In the genomic region with DNA sequence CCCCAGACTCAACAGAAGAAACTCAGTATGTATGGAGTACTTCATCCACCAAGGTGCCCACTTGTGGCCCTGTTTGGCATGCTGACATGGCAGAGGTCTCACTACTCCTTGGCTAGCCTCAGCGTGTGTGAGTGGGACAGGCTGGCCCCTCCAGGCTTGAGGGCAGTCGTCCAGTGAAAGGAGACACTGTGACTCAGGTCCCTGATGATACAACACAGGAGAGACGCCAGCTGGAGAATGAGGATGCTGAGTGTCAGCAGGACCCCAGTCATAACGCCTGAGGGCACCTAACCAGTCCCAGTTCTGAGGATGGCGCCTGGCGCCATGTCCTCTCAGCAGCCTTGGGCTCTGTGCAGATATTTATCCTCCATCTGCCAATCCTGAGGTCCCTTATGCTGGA, we compare ENCODE assay signal across 32 mouse cellular contexts.
A peak's percentile ranks its signal among the peaks of the same experiment; 100 is the strongest.
DNase-seq lines count a peak whose midpoint lies in the region; ATAC-seq and TF ChIP-seq lines count a peak whose summit lies in the region.
"Had no signal": no experiment of that assay in that cellular context is flagged by ENCODE, and none has a peak within 500 bp of the region (broad histone marks: within the 10 kb centered on the region; RNA-seq: fewer than 3 reads in every experiment).

No protein-coding gene starts in this region.

- H3K4me3 ChIP-seq in hindbrain, embryonic 12.5 days: no peak overlapping the region
- no peak overlapping the region for H3K4me3 ChIP-seq in hindbrain, embryonic 10.5 days
- H3K4me3 ChIP-seq in lung, postnatal 0 days (ENCODE audit: low read depth, low read length): no peak overlapping the region
- H3K4me3 ChIP-seq: embryonic facial prominence, embryonic 12.5 days; forebrain, embryonic 10.5 days; forebrain, embryonic 15.5 days; limb, embryonic 10.5 days; limb, embryonic 15.5 days; liver, embryonic 13.5 days; neural tube, embryonic 15.5 days; stomach, embryonic 15.5 days had no signal

- H3K4me2 ChIP-seq in hindbrain, embryonic 12.5 days (replicated peaks): no peak overlapping the region
- H3K4me2 ChIP-seq in lung, postnatal 0 days (replicated peaks; ENCODE audit: low read depth, low read length): no peak overlapping the region
- H3K4me2 ChIP-seq: embryonic facial prominence, embryonic 12.5 days; forebrain, embryonic 15.5 days; heart, embryonic 11.5 days; limb, embryonic 15.5 days; liver, embryonic 13.5 days; neural tube, embryonic 15.5 days; stomach, embryonic 15.5 days had no signal

- peak; percentile 55 for DNase-seq in cerebellum, adult 9-11 months
- DNase-seq in cerebellum, adult 8-10 months: no peak
- no peak for DNase-seq in hindbrain, embryonic 10.5 days (ENCODE audit: low spot score)
- DNase-seq in lung, postnatal 0 days (ENCODE audit: low spot score): no peak
- DNase-seq in lung, postnatal 36 days: no peak
- no peak for DNase-seq in frontal cortex, postnatal 25 days (ENCODE audit: low spot score in 2 of 2)
- no peak for DNase-seq in gastrocnemius, postnatal 25 days
- DNase-seq: adrenal gland, postnatal 10 days; cerebellum, adult 11 months; gastrocnemius, postnatal 10 days; heart, postnatal 36 days; kidney, adult 2 months; kidney, postnatal 4 days; liver, embryonic 13.5 days; lung, adult 18-20 months; lung, postnatal 10 days; midbrain, embryonic 14.5 days; retina, postnatal 1 day; right cerebral cortex, postnatal 14 days; thymus, adult 18-20 months; thymus, postnatal 25 days had no signal

- H3K9me3 ChIP-seq in hindbrain, embryonic 12.5 days (replicated peaks): no peaks in the 10 kb centered on the region
- no peaks in the 10 kb centered on the region for H3K9me3 ChIP-seq in hindbrain, embryonic 10.5 days
- no peaks in the 10 kb centered on the region for H3K9me3 ChIP-seq in lung, postnatal 0 days (ENCODE audit: low read length)
- H3K9me3 ChIP-seq: embryonic facial prominence, embryonic 12.5 days; forebrain, embryonic 10.5 days; forebrain, embryonic 15.5 days; limb, embryonic 10.5 days; limb, embryonic 15.5 days; liver, embryonic 13.5 days; neural tube, embryonic 15.5 days; stomach, embryonic 15.5 days had no signal

- H3K36me3 ChIP-seq in hindbrain, embryonic 12.5 days: peaks cover 11% of the 10 kb centered on the region
- H3K36me3 ChIP-seq in hindbrain, embryonic 10.5 days: peaks cover 34% of the 10 kb centered on the region
- H3K36me3 ChIP-seq in lung, postnatal 0 days (ENCODE audit: insufficient read depth, low read length): no peaks in the 10 kb centered on the region
- H3K36me3 ChIP-seq: stomach, embryonic 15.5 days had no signal

- TF ChIP-seq EP300 in lung, postnatal 0 days (IDR thresholded peaks at IDR 0.05): no peak

- no peak overlapping the region for H3K9ac ChIP-seq in hindbrain, embryonic 12.5 days
- no peak overlapping the region for H3K9ac ChIP-seq in lung, postnatal 0 days (replicated peaks; ENCODE audit: low read depth)
- H3K9ac ChIP-seq: embryonic facial prominence, embryonic 12.5 days; forebrain, embryonic 15.5 days; limb, embryonic 15.5 days; liver, embryonic 13.5 days; neural tube, embryonic 15.5 days; stomach, embryonic 15.5 days had no signal

- 0 out of 2 replicates have a peak, but pooled peaks have one; percentile 48 for ATAC-seq in hindbrain, embryonic 12.5 days (ENCODE audit: low FRiP score)
- ATAC-seq in lung, postnatal 0 days: peak; percentile 16; the same call in 1 of the 2 replicates
- ATAC-seq: forebrain, embryonic 15.5 days; inflammation-experienced regulatory T-cells, adult 6 months; Patski had no signal

- H3K27me3 ChIP-seq in hindbrain, embryonic 12.5 days: no peaks in the 10 kb centered on the region
- H3K27me3 ChIP-seq in hindbrain, embryonic 10.5 days (ENCODE audit: insufficient read depth, poor library complexity, severe bottlenecking): no peaks in the 10 kb centered on the region
- H3K27me3 ChIP-seq in lung, postnatal 0 days (replicated peaks; ENCODE audit: insufficient read depth, low read length): no peaks in the 10 kb centered on the region
- H3K27me3 ChIP-seq: embryonic facial prominence, embryonic 12.5 days; forebrain, embryonic 15.5 days; limb, embryonic 15.5 days; liver, embryonic 13.5 days; neural tube, embryonic 15.5 days; Patski; stomach, embryonic 15.5 days had no signal

- no peaks in the 10 kb centered on the region for H3K4me1 ChIP-seq in hindbrain, embryonic 12.5 days
- H3K4me1 ChIP-seq in hindbrain, embryonic 10.5 days (replicated peaks): 0 out of 2 replicates have a peak, but pooled peaks cover 5% of the 10 kb centered on the region
- H3K4me1 ChIP-seq in lung, postnatal 0 days (ENCODE audit: insufficient read depth, low read depth, low read length): no peaks in the 10 kb centered on the region
- H3K4me1 ChIP-seq: forebrain, embryonic 15.5 days; limb, embryonic 10.5 days; neural tube, embryonic 15.5 days had no signal

- no peak for TF ChIP-seq CTCF in lung, postnatal 0 days (IDR thresholded peaks at IDR 0.05)

- WGBS in hindbrain, embryonic 12.5 days: 79% methylated on average over 6 of the region's 6 CpGs
- WGBS in hindbrain, embryonic 10.5 days: 83% methylated on average over 6 of the region's 6 CpGs
- 87% methylated on average over 6 of the region's 6 CpGs for WGBS in lung, postnatal 0 days

- H3K27ac ChIP-seq in hindbrain, embryonic 12.5 days: no peak overlapping the region
- H3K27ac ChIP-seq in hindbrain, embryonic 10.5 days: no peak overlapping the region
- no peak overlapping the region for H3K27ac ChIP-seq in lung, postnatal 0 days (ENCODE audit: low read length)
- H3K27ac ChIP-seq: embryonic facial prominence, embryonic 12.5 days; forebrain, embryonic 10.5 days; forebrain, embryonic 15.5 days; limb, embryonic 10.5 days; limb, embryonic 15.5 days; liver, embryonic 13.5 days; neural tube, embryonic 15.5 days had no signal
